Mouse (Mus musculus): ENCODE data around the gene Thsd7b. TPM values are rescaled to one million over a fixed set of nuclear protein-coding genes. Genes with fewer than 3 reads are reported as not detected.
"Not testable (repeated sequence)": the region's sequence is repeated elsewhere in the genome, so short reads cannot be mapped to it uniquely, and the experiment has no call there.

The Thsd7b gene
- polyA plus RNA-seq, 1 experiment from 2014 or later, result 5.2 TPM

- ATAC-seq (ENCODE audit: insufficient number of reproducible peaks, low FRiP score, low TSS enrichment, low read depth), result no peak
- Histone ChIP-seq H3K27ac (replicated peaks) (no peak overlapping the region), H3K36me3 (no peaks in the 10 kb centered on the region), H3K27me3 (no peaks in the 10 kb centered on the region), H3K9ac (no peak overlapping the region), H3K4me2 (replicated peaks) (no peak overlapping the region), H3K9me3 (replicated peaks) (no peaks in the 10 kb centered on the region), H3K4me3 (replicated peaks) (no peak overlapping the region), H3K4me1 (no peaks in the 10 kb centered on the region)
- WGBS, result 72% methylated on average over 3 of the region's 3 CpGs
Observed at GRCm38 (mm10) chr1:130245563-130245962, 972.5 kb downstream of the Thsd7b start.

- not testable (repeated sequence) for H3K4me1 ChIP-seq; H3K36me3 ChIP-seq; H3K27me3 ChIP-seq; ATAC-seq (ENCODE audit: insufficient number of reproducible peaks, low FRiP score, low TSS enrichment, low read depth); H3K27ac ChIP-seq (replicated peaks); H3K4me2 ChIP-seq (replicated peaks); H3K9ac ChIP-seq; H3K9me3 ChIP-seq (replicated peaks); H3K4me3 ChIP-seq (replicated peaks)
- WGBS, result 89% methylated on average over 4 of the region's 4 CpGs
Observed at GRCm38 (mm10) chr1:130246264-130246663, 973.2 kb downstream of the Thsd7b start.

DNA sequence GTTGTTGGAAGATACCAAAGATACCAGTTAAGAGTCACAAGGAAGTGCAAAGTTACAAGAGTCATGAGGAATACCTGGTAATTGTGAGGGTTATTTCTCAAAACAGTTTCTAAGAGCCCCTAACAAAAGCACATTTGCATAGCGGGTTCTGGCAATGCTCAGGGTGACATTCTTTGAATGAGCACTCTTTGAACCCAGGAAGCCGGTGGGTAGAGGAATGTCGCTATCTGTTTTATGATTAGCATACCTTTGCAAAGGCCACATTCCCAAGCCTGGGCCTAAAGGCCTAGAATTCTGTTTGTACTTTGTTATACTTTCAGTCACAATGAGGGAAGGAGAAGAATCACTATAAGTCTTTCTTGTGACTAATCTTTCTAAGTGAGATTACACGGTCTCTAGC is 973.8 kb downstream of the Thsd7b start:
- H3K9me3 ChIP-seq (replicated peaks); H3K9ac ChIP-seq; H3K36me3 ChIP-seq; H3K27me3 ChIP-seq; H3K4me2 ChIP-seq (replicated peaks); ATAC-seq (ENCODE audit: insufficient number of reproducible peaks, low FRiP score, low TSS enrichment, low read depth); H3K4me1 ChIP-seq; H3K27ac ChIP-seq (replicated peaks); H3K4me3 ChIP-seq (replicated peaks): not testable (repeated sequence)
- WGBS, result 88% methylated on average over 4 of the region's 4 CpGs

DNA sequence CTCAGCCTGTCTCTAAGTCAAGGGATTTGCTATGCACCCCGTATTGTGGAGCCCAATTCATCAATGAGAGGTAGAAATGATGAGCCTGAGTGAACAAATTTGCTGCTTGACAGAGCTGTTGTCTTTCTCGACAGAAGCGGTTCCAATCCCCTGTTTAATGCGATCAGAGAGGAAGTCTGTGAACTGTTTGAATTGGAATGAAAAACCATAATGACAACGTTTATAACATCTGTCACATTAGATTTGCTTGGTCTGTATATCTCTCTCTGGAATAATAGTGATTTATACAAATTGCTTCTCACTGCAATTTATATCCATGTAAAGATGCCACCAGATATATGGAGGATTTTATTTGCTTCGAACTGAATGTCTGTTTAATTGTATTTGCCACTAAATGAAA is 988.9 kb downstream of the Thsd7b start:
- Histone ChIP-seq H3K4me1 (no peaks in the 10 kb centered on the region), H3K9me3 (replicated peaks) (no peaks in the 10 kb centered on the region), H3K36me3 (no peaks in the 10 kb centered on the region), H3K4me3 (replicated peaks) (no peak overlapping the region), H3K4me2 (replicated peaks) (no peak overlapping the region), H3K9ac (no peak overlapping the region), H3K27ac (replicated peaks) (no peak overlapping the region), H3K27me3 (no peaks in the 10 kb centered on the region)
- 53% methylated on average over 6 of the region's 6 CpGs for WGBS
- ATAC-seq (ENCODE audit: insufficient number of reproducible peaks, low FRiP score, low TSS enrichment, low read depth), result no peak

Measured in embryonic facial prominence, embryonic 15.5 days (tissue).